Mouse (Mus musculus): ENCODE measurements at regions not wholly inside any gene's neighbourhood (a gene's known extent, or its start where the extent isn't known, plus 50 kb on each side); places are given as distances from the start of the nearest gene placed in this dataset.

GRCm38 (mm10) chr1:125156093-125156492 lies 279.4 kb downstream of the Actr3 start:
- DNase-seq (ENCODE audit: low spot score in 2 of 2): no peak

GRCm38 (mm10) chr1:125149817-125150216 lies 285.7 kb downstream of the Actr3 start:
- DNase-seq (ENCODE audit: low spot score in 2 of 2): no peak

GRCm38 (mm10) chr1:125123861-125124260 lies 311.7 kb downstream of the Actr3 start:
- DNase-seq (ENCODE audit: low spot score in 2 of 2): no peak

GRCm38 (mm10) chr1:125100596-125100995 lies 334.9 kb downstream of the Actr3 start:
- DNase-seq (ENCODE audit: low spot score in 2 of 2): no peak

- no peak for DNase-seq (ENCODE audit: low spot score in 2 of 2)
These were observed 350.6 kb downstream of the Actr3 start for GRCm38 (mm10) chr1:125084906-125085305.

- DNase-seq (ENCODE audit: low spot score in 2 of 2): no peak
These were observed 395.8 kb downstream of the Actr3 start for GRCm38 (mm10) chr1:125039572-125040326.

- DNase-seq (ENCODE audit: low spot score in 2 of 2): no peak
These were observed 422.2 kb downstream of the Actr3 start for GRCm38 (mm10) chr1:125013301-125013700.

- DNase-seq (ENCODE audit: low spot score in 2 of 2): no peak
These were observed 423.6 kb downstream of the Actr3 start for GRCm38 (mm10) chr1:125011893-125012292.

GRCm38 (mm10) chr1:124997577-124997976 lies 437.9 kb downstream of the Actr3 start:
- DNase-seq (ENCODE audit: low spot score in 2 of 2): no peak

- DNase-seq (ENCODE audit: low spot score in 2 of 2): no peak
These were observed 484.7 kb downstream of the Actr3 start for GRCm38 (mm10) chr1:124950849-124951248.

- no peak for DNase-seq (ENCODE audit: low spot score in 2 of 2)
These were observed 531.2 kb downstream of the Actr3 start for GRCm38 (mm10) chr1:124904373-124904772.

- DNase-seq (ENCODE audit: low spot score in 2 of 2): no peak
These were observed 564.4 kb downstream of the Actr3 start for GRCm38 (mm10) chr1:124871148-124871547.

- no peak for DNase-seq (ENCODE audit: low spot score in 2 of 2)
These were observed 569.3 kb downstream of the Actr3 start for GRCm38 (mm10) chr1:124866248-124866647.

GRCm38 (mm10) chr1:124845681-124846080 lies 589.8 kb downstream of the Actr3 start:
- DNase-seq (ENCODE audit: low spot score in 2 of 2): peak in 1 of 2 experiments; percentile 17

GRCm38 (mm10) chr1:124825717-124826116 lies 609.8 kb downstream of the Actr3 start:
- DNase-seq (ENCODE audit: low spot score in 2 of 2): peak in 1 of 2 experiments; percentile 63

GRCm38 (mm10) chr1:124793026-124793425 lies 642.5 kb downstream of the Actr3 start:
- DNase-seq (ENCODE audit: low spot score in 2 of 2): no peak

- no peak for DNase-seq (ENCODE audit: low spot score in 2 of 2)
These were observed 644.9 kb downstream of the Actr3 start for GRCm38 (mm10) chr1:124790646-124791045.

GRCm38 (mm10) chr1:124790130-124790529 lies 645.4 kb downstream of the Actr3 start:
- no peak for DNase-seq (ENCODE audit: low spot score in 2 of 2)

GRCm38 (mm10) chr1:124783066-124783465 lies 652.5 kb downstream of the Actr3 start:
- peak in 1 of 2 experiments; percentile 48 for DNase-seq (ENCODE audit: low spot score in 2 of 2)

GRCm38 (mm10) chr1:124777685-124778084 lies 657.8 kb downstream of the Actr3 start:
- no peak for DNase-seq (ENCODE audit: low spot score in 2 of 2)

- DNase-seq (ENCODE audit: low spot score in 2 of 2): peak in 1 of 2 experiments; percentile 16
These were observed 678.8 kb downstream of the Actr3 start for GRCm38 (mm10) chr1:124756721-124757120.

GRCm38 (mm10) chr1:124739777-124740176 lies 694.4 kb upstream of the Dpp10 start:
- DNase-seq (ENCODE audit: low spot score in 2 of 2): no peak

GRCm38 (mm10) chr1:124730364-124730763 lies 685.0 kb upstream of the Dpp10 start:
- DNase-seq (ENCODE audit: low spot score in 2 of 2): no peak
